Mouse (Mus musculus) heart, embryonic 15.5 days (tissue): ENCODE data around the gene Fam19a1. TPM values are rescaled to one million over a fixed set of nuclear protein-coding genes. Genes with fewer than 3 reads are reported as not detected.

Source experiments
- ATAC-seq: fragments of 200-750 bp; cut with Nextera tagmentation; replicated peaks from 2 replicates; pipeline ENCODE4 v1.8.0; 2017; ENCODE audit warnings: low read depth, moderate TSS enrichment; ENCODE audit not compliant: insufficient number of reproducible peaks, insufficient read depth, low FRiP score
- H3K27ac ChIP-seq: fragments of 300-500 bp; sonication (generic); 2 replicates; pipeline ENCODE4 v1.5.1; 2015; ENCODE audit warnings: mild to moderate bottlenecking, inconsistent platforms
- H3K27me3 ChIP-seq: fragments of 300-500 bp; sonication (generic); 2 replicates; pipeline ENCODE4 v1.6.1; 2015; ENCODE audit warnings: inconsistent platforms
- H3K36me3 ChIP-seq: fragments of 300-500 bp; sonication (generic); 2 replicates; pipeline ENCODE4 v1.6.1; 2015; ENCODE audit warnings: mild to moderate bottlenecking, inconsistent platforms
- H3K4me1 ChIP-seq: fragments of 300-500 bp; sonication (generic); replicated peaks from 2 replicates; pipeline ENCODE4 v1.6.1; 2015; ENCODE audit warnings: inconsistent platforms
- H3K4me2 ChIP-seq: fragments of 300-500 bp; sonication (generic); 2 replicates; pipeline ENCODE4 v1.6.1; 2015; ENCODE audit warnings: inconsistent platforms, mild to moderate bottlenecking, moderate library complexity
- H3K4me3 ChIP-seq: fragments of 300-500 bp; sonication (generic); 2 replicates; pipeline ENCODE4 v1.5.1; 2015; ENCODE audit warnings: mild to moderate bottlenecking, inconsistent platforms
- H3K9ac ChIP-seq: fragments of 300-500 bp; sonication (generic); 2 replicates; pipeline ENCODE4 v1.6.1; 2015; ENCODE audit warnings: mild to moderate bottlenecking, inconsistent platforms
- H3K9me3 ChIP-seq: fragments of 300-500 bp; sonication (generic); replicated peaks from 2 replicates; pipeline ENCODE4 v1.6.1; 2016; ENCODE audit warnings: inconsistent platforms
- WGBS: fragments of 180-500 bp; shearing (Covaris S2); methylation state at CpG from one replicate; pipeline ENCODE4 v1.1.7; 2015; ENCODE audit warnings: mixed read lengths; 5-methylcytosine and 5-hydroxymethylcytosine counted together
- polyA plus RNA-seq: library from polyadenylated mRNA; unstranded; fragments of >200 nt; fragmentation: Nextera tagmentation; extraction: Ambion mirVana; gene quantifications from 2 replicates; pipeline ENCODE4 v1.2.1, GENCODE M21; 2015

Gene Fam19a1
- polyA plus RNA-seq = 0.25 and 0.41 TPM in 2 replicates

DNA sequence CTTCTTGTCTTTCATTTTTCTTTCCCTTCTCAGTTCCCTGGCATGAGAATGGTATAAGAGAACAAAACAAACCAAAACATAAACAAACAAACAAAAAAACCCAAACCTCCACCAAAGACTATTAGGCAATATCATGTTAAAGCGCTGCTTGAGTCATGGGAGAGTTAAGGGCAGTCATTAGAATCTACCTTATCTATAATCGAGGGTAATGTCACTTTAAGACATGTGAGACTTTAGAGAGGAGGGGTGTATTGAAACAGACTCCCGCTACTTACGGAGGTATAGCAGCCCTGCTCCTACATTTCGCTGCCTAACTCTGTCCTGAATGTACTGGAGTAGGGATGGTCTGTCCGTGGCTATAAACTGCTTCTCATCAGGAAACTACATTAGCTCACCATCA, at the start of gene Fam19a1:
TSS of gene Fam19a1 (plus strand) at position 301 of the 400 bp plus-strand sequence.
- no peak for ATAC-seq
- WGBS = 23% methylated on average over 6 of the region's 6 CpGs
- Histone ChIP-seq H3K4me2 (peak within 1 kb of the TSS; percentile 24), H3K9me3 (no peaks in the 10 kb centered on the region), H3K9ac (no peak within 1 kb of the TSS), H3K36me3 (no peaks in the 10 kb centered on the region), H3K27ac (no peak within 1 kb of the TSS), H3K4me3 (0 out of 2 replicates have a peak within 1 kb of the TSS, but pooled peaks have one; percentile 13), H3K27me3 (no peaks in the 10 kb centered on the region), H3K4me1 (0 out of 2 replicates have a peak, but pooled peaks cover 5% of the 10 kb centered on the region)

DNA sequence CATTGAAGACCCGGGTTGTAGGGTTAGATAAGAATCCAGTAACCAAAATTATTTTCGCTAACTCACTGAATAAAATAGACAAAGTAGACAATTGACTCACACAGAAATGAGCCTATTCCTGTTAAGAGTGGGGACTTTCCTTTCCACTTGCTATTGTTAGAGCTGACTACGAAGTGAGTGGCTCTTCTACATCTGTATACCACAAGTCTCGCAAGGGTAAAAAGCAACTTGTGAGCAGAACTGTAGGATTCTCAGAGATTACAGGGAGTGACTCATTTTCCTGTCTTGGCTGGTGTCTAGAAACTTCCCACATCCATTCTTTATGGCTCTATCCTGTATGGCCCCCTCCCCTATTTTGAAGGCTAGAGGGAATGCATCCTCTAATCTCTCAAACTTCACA, 41.9 kb upstream of the Fam19a1 start:
- Histone ChIP-seq H3K9me3 (no peaks in the 10 kb centered on the region), H3K4me2 (no peak overlapping the region), H3K36me3 (no peaks in the 10 kb centered on the region), H3K27me3 (no peaks in the 10 kb centered on the region), H3K4me1 (no peaks in the 10 kb centered on the region), H3K27ac (no peak overlapping the region), H3K4me3 (no peak overlapping the region), H3K9ac (no peak overlapping the region)
- no peak for ATAC-seq
- 63% methylated on average over 4 of the region's 4 CpGs for WGBS

- Histone ChIP-seq H3K36me3 (no peaks in the 10 kb centered on the region), H3K4me2 (no peak overlapping the region), H3K9me3 (no peaks in the 10 kb centered on the region), H3K4me1 (no peaks in the 10 kb centered on the region), H3K4me3 (no peak overlapping the region), H3K9ac (no peak overlapping the region), H3K27me3 (no peaks in the 10 kb centered on the region), H3K27ac (no peak overlapping the region)
- no peak for ATAC-seq
Observed at GRCm38 (mm10) chr6:96071567-96071966, 41.4 kb upstream of the Fam19a1 start.

- no peaks in the 10 kb centered on the region for H3K36me3 ChIP-seq
- WGBS = 70% methylated on average over 6 of the region's 6 CpGs
- no peak overlapping the region for H3K9ac ChIP-seq
- no peak overlapping the region for H3K27ac ChIP-seq
- H3K9me3 ChIP-seq = no peaks in the 10 kb centered on the region
- no peak overlapping the region for H3K4me2 ChIP-seq
- H3K27me3 ChIP-seq = no peaks in the 10 kb centered on the region
- ATAC-seq = no peak
- no peaks in the 10 kb centered on the region for H3K4me1 ChIP-seq
- no peak overlapping the region for H3K4me3 ChIP-seq
Observed at GRCm38 (mm10) chr6:96089961-96090360, 23.0 kb upstream of the Fam19a1 start.

DNA sequence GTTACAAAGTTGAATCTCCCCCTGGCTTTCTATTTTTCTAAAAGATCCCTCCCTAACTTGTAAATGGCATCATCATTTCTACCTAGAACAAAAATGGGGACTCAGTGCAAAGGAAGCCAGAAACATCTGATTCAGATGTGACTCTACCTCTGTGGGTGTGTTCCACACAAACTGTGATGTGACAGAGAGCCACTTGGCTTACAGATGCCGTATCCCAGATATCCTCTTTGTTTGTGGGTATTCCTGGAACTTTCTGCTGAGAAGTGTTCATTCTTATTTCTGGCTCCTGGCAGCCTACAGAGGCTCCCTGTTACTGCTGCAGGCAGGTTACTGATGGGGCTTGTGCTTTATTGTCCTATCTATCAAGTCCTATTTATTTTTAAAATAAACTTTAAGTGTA, 19.2 kb upstream of the Fam19a1 start:
- H3K4me3 ChIP-seq = no peak overlapping the region
- H3K27me3 ChIP-seq = no peaks in the 10 kb centered on the region
- no peak overlapping the region for H3K9ac ChIP-seq
- H3K4me2 ChIP-seq = no peak overlapping the region
- H3K4me1 ChIP-seq = no peaks in the 10 kb centered on the region
- no peak for ATAC-seq
- no peak overlapping the region for H3K27ac ChIP-seq
- 86% methylated on average over 1 of the region's 1 CpGs for WGBS
- no peaks in the 10 kb centered on the region for H3K36me3 ChIP-seq
- no peaks in the 10 kb centered on the region for H3K9me3 ChIP-seq

GRCm38 (mm10) chr6:96098225-96098624, 14.7 kb upstream of the Fam19a1 start:
- Histone ChIP-seq H3K4me2 (no peak overlapping the region), H3K4me3 (no peak overlapping the region), H3K4me1 (no peaks in the 10 kb centered on the region), H3K9ac (no peak overlapping the region), H3K27me3 (no peaks in the 10 kb centered on the region), H3K36me3 (no peaks in the 10 kb centered on the region), H3K9me3 (no peaks in the 10 kb centered on the region), H3K27ac (no peak overlapping the region)
- no peak for ATAC-seq
- WGBS = 68% methylated on average over 6 of the region's 6 CpGs

DNA sequence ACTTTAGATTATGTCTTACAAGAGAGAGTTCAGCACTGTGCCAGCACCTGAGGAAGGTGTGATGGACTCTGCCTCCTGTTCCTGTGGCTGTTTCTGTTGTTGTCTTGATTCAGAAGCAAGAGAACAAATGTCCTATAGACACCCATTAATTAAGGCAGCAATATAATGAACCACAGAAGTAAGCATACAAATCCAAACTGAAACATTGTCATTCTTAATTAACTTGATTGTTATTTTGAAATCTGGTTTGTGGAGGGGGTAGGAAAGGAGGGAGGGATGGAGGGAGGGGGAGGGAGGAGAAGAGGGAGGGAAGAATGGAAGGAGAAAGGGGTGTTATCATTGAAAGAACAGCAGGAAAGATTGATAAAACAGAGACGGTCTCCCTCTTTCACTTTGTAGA, 1.3 kb upstream of the Fam19a1 start:
- no peaks in the 10 kb centered on the region for H3K27me3 ChIP-seq
- no peaks in the 10 kb centered on the region for H3K4me1 ChIP-seq
- no peaks in the 10 kb centered on the region for H3K9me3 ChIP-seq
- no peak for ATAC-seq
- H3K36me3 ChIP-seq = no peaks in the 10 kb centered on the region
- H3K4me3 ChIP-seq = no peak overlapping the region
- no peak overlapping the region for H3K9ac ChIP-seq
- no peak overlapping the region for H3K27ac ChIP-seq
- 41% methylated on average over 1 of the region's 1 CpGs for WGBS
- H3K4me2 ChIP-seq = no peak overlapping the region

DNA sequence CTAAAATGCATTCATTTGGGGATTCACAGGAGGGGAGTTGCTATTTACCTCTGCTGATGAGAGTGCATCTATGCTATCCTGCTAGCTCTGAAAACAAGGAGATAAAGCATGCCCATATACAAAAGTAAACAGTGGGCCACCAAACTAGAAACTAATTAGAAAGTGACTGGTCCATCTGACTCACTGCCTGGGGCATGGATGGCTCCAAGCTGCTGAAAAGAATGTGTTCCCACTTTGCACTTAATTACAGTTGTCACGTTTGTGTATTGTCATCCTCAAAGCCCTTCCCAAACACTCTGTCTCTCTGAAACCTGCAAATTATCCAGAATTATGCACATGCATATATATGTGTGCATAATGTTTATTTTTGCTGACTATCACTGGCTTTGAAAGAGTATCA, 1.2 kb downstream of the Fam19a1 start:
- no peak overlapping the region for H3K4me2 ChIP-seq
- H3K36me3 ChIP-seq = no peaks in the 10 kb centered on the region
- H3K4me3 ChIP-seq = no peak overlapping the region
- no peak overlapping the region for H3K9ac ChIP-seq
- H3K4me1 ChIP-seq = 0 out of 2 replicates have a peak, but pooled peaks cover 5% of the 10 kb centered on the region
- WGBS = 34% methylated on average over 1 of the region's 1 CpGs
- no peaks in the 10 kb centered on the region for H3K27me3 ChIP-seq
- H3K27ac ChIP-seq = no peak overlapping the region
- ATAC-seq = no peak
- H3K9me3 ChIP-seq = no peaks in the 10 kb centered on the region

DNA sequence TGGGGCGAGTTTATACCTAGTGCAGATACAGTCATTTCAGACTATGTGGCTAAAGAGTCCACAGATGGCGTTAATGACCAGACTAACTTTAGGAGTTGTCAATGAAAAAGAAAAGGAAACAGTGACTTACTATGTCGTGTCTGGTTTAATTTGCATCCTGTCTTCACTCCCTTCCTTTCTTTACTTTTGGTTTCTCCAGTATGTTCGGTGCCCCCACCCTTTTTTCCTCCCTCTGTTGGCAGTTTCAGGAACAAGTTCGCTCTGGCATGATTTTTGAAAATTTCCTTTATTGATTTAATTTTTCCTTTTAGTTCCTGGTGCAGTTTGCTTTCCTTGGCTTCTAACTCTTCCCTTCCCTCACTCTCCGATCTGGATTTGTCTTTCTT, 3.2 kb downstream of the Fam19a1 start:
- ATAC-seq = no peak
- Histone ChIP-seq H3K36me3 (no peaks in the 10 kb centered on the region), H3K27ac (no peak overlapping the region), H3K9me3 (no peaks in the 10 kb centered on the region), H3K4me3 (peak overlapping the region; percentile 64), H3K4me1 (0 out of 2 replicates have a peak, but pooled peaks cover 5% of the 10 kb centered on the region), H3K27me3 (no peaks in the 10 kb centered on the region), H3K9ac (peak overlapping the region; percentile 56), H3K4me2 (peak overlapping the region; percentile 97)
- 13% methylated on average over 6 of the region's 6 CpGs for WGBS

- peak overlapping the region; percentile 56 for H3K9ac ChIP-seq
- no peak overlapping the region for H3K27ac ChIP-seq
- H3K4me2 ChIP-seq = peak overlapping the region; percentile 97
- ATAC-seq = 0 out of 2 replicates have a peak, but pooled peaks have one; percentile 31
- H3K27me3 ChIP-seq = no peaks in the 10 kb centered on the region
- H3K9me3 ChIP-seq = no peaks in the 10 kb centered on the region
- WGBS = under 1% methylated on average over 32 of the region's 32 CpGs
- 0 out of 2 replicates have a peak, but pooled peaks cover 5% of the 10 kb centered on the region for H3K4me1 ChIP-seq
- H3K36me3 ChIP-seq = no peaks in the 10 kb centered on the region
- H3K4me3 ChIP-seq = peak overlapping the region; percentile 64
Observed at GRCm38 (mm10) chr6:96116534-96117272, 3.7 kb downstream of the Fam19a1 start.

DNA sequence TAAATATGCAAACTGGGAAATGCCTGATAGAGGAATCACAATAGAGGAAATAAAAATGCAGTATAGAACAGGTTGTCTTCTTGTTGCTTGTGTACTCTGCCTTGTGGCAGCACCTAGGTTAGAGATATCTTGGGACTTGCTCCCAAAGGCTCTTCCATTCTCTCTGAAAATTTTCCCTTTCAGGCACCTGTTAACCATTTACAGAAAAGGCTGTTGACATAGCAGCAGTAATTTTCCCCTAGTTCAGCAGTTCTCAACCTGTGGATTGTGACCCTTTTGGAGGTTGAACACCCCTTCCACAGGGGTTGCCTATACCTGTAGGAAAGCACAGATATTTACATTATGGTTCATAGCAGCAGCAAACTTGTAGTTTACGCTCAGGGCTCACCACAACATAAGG, 30.4 kb downstream of the Fam19a1 start:
- WGBS = 74% methylated on average over 1 of the region's 1 CpGs
- ATAC-seq = no peak
- Histone ChIP-seq H3K9ac (no peak overlapping the region), H3K4me1 (no peaks in the 10 kb centered on the region), H3K9me3 (no peaks in the 10 kb centered on the region), H3K27ac (no peak overlapping the region), H3K27me3 (no peaks in the 10 kb centered on the region), H3K4me2 (no peak overlapping the region), H3K36me3 (no peaks in the 10 kb centered on the region), H3K4me3 (no peak overlapping the region)

- no peaks in the 10 kb centered on the region for H3K4me1 ChIP-seq
- ATAC-seq = no peak
- no peaks in the 10 kb centered on the region for H3K9me3 ChIP-seq
- H3K4me3 ChIP-seq = no peak overlapping the region
- H3K9ac ChIP-seq = no peak overlapping the region
- 84% methylated on average over 13 of the region's 13 CpGs for WGBS
- H3K27me3 ChIP-seq = no peaks in the 10 kb centered on the region
- no peak overlapping the region for H3K4me2 ChIP-seq
- H3K27ac ChIP-seq = no peak overlapping the region
- H3K36me3 ChIP-seq = no peaks in the 10 kb centered on the region
Observed at GRCm38 (mm10) chr6:96165403-96165802, 52.4 kb downstream of the Fam19a1 start.
